Mouse (Mus musculus) limb, embryonic 12.5 days (tissue): Measurements from ENCODE around the gene Bcat1. TPM values are rescaled to one million over a fixed set of nuclear protein-coding genes. Genes with fewer than 3 reads are reported as not detected.

Experiments used
- ATAC-seq: fragments of 200-750 bp; cut with Nextera tagmentation; 2 replicates; pipeline ENCODE4 v1.8.0; 2017; ENCODE audit warnings: low read depth, moderate TSS enrichment; ENCODE audit not compliant: insufficient number of reproducible peaks, insufficient read depth, low FRiP score, low TSS enrichment
- H3K27ac ChIP-seq: fragments of 300-500 bp; sonication (generic); 2 replicates; pipeline ENCODE4 v1.5.1; 2016; ENCODE audit warnings: mild to moderate bottlenecking, moderate library complexity
- H3K27me3 ChIP-seq: fragments of 300-500 bp; sonication (generic); 2 replicates; pipeline ENCODE4 v1.6.1; 2016; ENCODE audit warnings: mild to moderate bottlenecking, moderate library complexity
- H3K36me3 ChIP-seq: fragments of 300-500 bp; sonication (generic); 2 replicates; pipeline ENCODE4 v1.6.1; 2016; ENCODE audit warnings: mild to moderate bottlenecking, moderate library complexity
- H3K4me1 ChIP-seq: fragments of 300-500 bp; sonication (generic); replicated peaks from 2 replicates; pipeline ENCODE4 v1.6.1; 2016
- H3K4me2 ChIP-seq: fragments of 300-500 bp; sonication (generic); 2 replicates; pipeline ENCODE4 v1.6.1; 2016; ENCODE audit warnings: mild to moderate bottlenecking, moderate library complexity
- H3K4me3 ChIP-seq: fragments of 300-500 bp; sonication (generic); replicated peaks from 2 replicates; pipeline ENCODE4 v1.5.1; 2016; ENCODE audit warnings: mild to moderate bottlenecking
- H3K9ac ChIP-seq: fragments of 300-500 bp; sonication (generic); replicated peaks from 2 replicates; pipeline ENCODE4 v1.6.1; 2016; ENCODE audit warnings: mild to moderate bottlenecking, moderate library complexity
- H3K9me3 ChIP-seq: fragments of 300-500 bp; sonication (generic); 2 replicates; pipeline ENCODE4 v1.6.1; 2016; ENCODE audit warnings: mild to moderate bottlenecking, moderate library complexity
- WGBS: fragments of 180-500 bp; shearing (Covaris S2); methylation state at CpG from one replicate; pipeline ENCODE4 v1.1.7; 2016; 5-methylcytosine and 5-hydroxymethylcytosine counted together
- polyA plus RNA-seq: library from polyadenylated mRNA; unstranded; fragments of >200 nt; fragmentation: Nextera tagmentation; extraction: Ambion mirVana; gene quantifications from 2 replicates; pipeline ENCODE4 v1.2.1, GENCODE M21; 2016

Gene Bcat1
- polyA plus RNA-seq = 36.9 and 41.7 TPM in 2 replicates

DNA sequence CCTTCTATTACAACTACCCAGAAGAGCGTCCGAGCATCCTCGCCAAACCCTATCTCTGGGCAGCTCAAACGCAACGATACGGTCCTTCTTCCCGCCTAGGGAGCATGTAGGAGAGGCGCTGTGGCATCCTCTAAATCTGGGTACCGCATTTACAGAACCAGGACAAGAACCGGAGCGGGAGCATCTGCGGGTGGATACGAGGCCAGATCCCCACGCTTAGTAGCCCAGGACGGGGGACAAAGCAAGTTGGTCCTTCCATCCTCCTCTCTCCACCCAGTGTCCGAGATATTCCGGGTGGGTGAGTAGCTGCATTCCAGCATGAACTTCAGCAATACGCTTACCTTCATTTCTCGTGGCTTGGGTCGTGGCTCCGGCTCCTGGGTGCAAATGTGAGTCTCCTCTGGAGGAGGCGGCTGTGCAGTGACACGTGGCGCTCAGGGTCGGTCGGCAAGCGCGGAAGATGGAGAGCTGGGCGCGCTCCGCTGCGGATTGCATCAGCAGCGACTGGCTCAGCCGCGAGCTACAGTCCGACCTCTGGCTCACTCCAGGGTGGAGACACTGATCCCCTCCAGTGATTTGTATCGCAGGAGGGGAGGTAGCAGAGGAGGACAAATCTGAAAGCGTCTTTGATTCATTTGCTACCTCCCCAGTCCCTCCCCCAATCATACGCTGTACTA is at the start of gene Bcat1:
TSS of gene Bcat1 (minus strand) at position 637 of the 677 bp plus-strand sequence.
- no peaks in the 10 kb centered on the region for H3K36me3 ChIP-seq
- peaks cover 17% of the 10 kb centered on the region; the same call in 1 of the 2 replicates for H3K27me3 ChIP-seq
- WGBS = under 1% methylated on average over 39 of the region's 39 CpGs
- H3K9ac ChIP-seq = peak within 1 kb of the TSS; percentile 64
- H3K4me3 ChIP-seq = peak within 1 kb of the TSS; percentile 53
- no peak within 1 kb of the TSS for H3K27ac ChIP-seq
- peaks cover 3% of the 10 kb centered on the region; the same call in 1 of the 2 replicates for H3K4me1 ChIP-seq
- peak within 1 kb of the TSS; percentile 96 for H3K4me2 ChIP-seq
- no peaks in the 10 kb centered on the region for H3K9me3 ChIP-seq
- 0 out of 2 replicates have a peak, but pooled peaks have one; percentile 63 for ATAC-seq

DNA sequence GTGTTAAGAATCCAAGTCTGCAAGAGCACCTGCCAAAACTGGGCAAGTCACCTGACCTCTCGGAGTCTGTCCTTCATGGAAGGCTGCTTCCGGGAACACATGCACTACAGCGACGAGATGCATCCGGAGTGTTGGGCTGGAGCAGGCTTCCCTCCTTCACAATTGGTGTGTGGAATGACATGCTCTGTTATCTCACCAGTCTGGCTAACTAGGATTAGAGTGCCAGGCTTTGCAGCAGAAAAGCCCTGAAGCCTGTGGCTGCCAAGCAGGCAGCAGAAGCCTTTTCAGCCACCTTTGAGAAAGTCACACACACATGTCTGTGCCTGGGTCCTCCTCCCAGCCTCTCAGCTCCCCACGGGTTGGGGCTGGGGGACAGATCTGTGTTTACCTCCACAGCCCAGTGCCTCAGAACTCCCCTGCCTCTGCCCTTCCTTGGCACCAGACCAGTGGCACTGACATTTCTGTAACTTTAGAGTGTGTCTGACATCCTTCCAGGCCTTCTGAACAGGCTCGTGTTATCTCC is 49.7 kb upstream of the Bcat1 start:
- Histone ChIP-seq H3K36me3 (no peaks in the 10 kb centered on the region), H3K4me3 (no peak overlapping the region), H3K27me3 (no peaks in the 10 kb centered on the region), H3K9me3 (no peaks in the 10 kb centered on the region), H3K9ac (no peak overlapping the region), H3K4me1 (peaks cover 9% of the 10 kb centered on the region), H3K4me2 (no peak overlapping the region), H3K27ac (no peak overlapping the region)
- ATAC-seq = no peak
- WGBS = 67% methylated on average over 7 of the region's 7 CpGs

DNA sequence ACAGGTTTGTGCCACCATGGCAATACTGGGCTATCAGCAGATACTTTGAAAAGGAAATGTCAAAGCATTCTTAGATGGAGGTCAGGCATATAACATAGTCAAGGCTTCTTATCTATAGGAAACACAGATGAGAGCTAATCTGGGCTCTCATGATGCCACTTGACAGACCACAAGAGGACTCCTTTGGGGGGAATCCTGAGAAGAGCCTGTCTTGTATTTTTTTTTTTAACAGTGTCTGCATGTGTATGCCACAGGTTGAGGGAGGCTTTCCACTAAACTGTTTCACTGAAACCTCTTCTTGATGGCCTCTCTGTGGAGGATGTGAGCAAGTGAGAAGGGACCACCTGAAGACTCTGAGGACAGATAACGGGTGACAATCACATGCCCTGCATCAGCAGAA is 48.6 kb upstream of the Bcat1 start:
- H3K9ac ChIP-seq = no peak overlapping the region
- H3K27me3 ChIP-seq = no peaks in the 10 kb centered on the region; the same call in 1 of the 2 replicates
- H3K4me2 ChIP-seq = no peak overlapping the region
- H3K4me1 ChIP-seq = peaks cover 9% of the 10 kb centered on the region
- H3K9me3 ChIP-seq = no peaks in the 10 kb centered on the region
- no peak for ATAC-seq
- H3K4me3 ChIP-seq = no peak overlapping the region
- 74% methylated on average over 1 of the region's 1 CpGs for WGBS
- H3K36me3 ChIP-seq = no peaks in the 10 kb centered on the region
- no peak overlapping the region for H3K27ac ChIP-seq

DNA sequence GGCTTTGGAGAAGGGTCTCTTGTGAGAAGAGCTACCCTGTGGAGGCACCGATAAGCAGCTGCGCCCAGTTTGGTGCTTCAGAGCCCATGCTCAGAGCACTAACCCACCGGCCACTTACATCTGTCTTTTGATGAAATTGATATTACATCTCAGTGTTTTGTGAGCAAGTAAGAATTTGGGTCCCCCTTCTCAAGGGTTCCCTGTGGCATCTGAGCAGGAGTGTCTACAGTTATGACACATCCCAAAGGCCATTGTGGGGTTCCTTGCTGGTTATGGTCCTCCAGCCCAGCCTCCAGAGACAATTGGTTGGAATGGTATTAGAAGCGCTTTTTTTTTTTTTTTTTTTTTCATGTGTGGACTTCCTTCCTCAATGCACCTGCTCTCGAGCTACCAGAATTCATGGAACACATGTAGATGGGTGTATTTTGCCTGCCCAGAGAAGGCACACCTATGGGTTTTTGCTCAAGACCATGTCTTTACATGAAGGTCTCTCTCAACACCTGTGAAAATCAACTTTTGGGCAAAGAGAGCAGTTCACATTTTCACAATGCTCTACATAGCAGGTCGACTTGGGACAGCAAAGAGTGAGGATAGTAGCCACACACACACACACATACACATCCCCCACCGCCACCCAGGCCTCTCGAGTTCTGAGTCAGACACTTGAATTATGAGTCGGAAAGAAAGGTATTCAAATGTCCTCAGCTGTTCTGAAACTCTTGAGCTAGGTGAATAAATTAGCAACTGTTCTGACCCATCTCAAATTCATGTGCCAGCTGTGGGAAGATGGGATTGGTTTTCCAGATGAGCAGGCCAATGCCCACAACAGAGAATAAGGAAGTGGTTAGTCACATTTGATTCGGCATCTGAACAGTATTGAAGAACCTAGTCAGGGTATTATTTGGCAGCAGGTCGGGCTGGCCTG is 47.4 kb upstream of the Bcat1 start:
- Histone ChIP-seq H3K36me3 (no peaks in the 10 kb centered on the region), H3K4me1 (peaks cover 9% of the 10 kb centered on the region), H3K4me3 (no peak overlapping the region), H3K27ac (no peak overlapping the region), H3K9me3 (no peaks in the 10 kb centered on the region), H3K4me2 (no peak overlapping the region), H3K27me3 (no peaks in the 10 kb centered on the region; the same call in 1 of the 2 replicates), H3K9ac (no peak overlapping the region)
- WGBS = 79% methylated on average over 11 of the region's 11 CpGs
- no peak for ATAC-seq

DNA sequence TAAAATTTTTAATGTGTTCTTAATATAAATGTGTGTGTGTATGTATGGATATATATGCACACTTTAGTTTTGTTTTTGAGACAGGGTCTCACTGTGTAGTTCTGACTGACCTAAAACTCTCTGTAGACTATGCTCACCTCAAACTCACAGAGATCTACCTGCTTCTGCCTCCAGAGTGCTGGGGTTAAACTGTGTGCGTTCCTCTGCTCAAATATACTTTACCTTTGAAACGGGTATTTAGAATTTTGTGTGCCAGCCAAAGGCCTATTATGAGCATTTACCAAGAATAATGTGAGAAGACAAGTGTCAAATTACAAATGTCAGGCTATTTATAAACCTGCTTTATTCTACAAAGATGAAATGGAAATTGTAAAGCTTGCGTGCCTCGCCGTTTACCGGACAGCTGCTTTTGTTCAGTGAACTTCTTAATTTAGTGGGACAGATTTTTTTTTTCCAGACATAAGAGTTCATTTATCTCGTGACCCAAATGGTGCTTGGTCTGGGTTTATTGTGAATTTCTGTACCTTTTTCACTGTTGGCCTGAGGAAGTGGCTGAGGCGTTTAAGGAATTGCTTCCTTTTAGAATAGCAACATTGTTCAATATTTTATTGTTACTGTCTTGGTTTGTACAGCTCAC is 46.6 kb upstream of the Bcat1 start:
- Histone ChIP-seq H3K4me2 (no peak overlapping the region), H3K27me3 (no peaks in the 10 kb centered on the region; the same call in 1 of the 2 replicates), H3K9ac (no peak overlapping the region), H3K9me3 (no peaks in the 10 kb centered on the region), H3K27ac (no peak overlapping the region), H3K36me3 (no peaks in the 10 kb centered on the region), H3K4me3 (no peak overlapping the region), H3K4me1 (peaks cover 9% of the 10 kb centered on the region)
- ATAC-seq = no peak
- WGBS = 45% methylated on average over 8 of the region's 8 CpGs

DNA sequence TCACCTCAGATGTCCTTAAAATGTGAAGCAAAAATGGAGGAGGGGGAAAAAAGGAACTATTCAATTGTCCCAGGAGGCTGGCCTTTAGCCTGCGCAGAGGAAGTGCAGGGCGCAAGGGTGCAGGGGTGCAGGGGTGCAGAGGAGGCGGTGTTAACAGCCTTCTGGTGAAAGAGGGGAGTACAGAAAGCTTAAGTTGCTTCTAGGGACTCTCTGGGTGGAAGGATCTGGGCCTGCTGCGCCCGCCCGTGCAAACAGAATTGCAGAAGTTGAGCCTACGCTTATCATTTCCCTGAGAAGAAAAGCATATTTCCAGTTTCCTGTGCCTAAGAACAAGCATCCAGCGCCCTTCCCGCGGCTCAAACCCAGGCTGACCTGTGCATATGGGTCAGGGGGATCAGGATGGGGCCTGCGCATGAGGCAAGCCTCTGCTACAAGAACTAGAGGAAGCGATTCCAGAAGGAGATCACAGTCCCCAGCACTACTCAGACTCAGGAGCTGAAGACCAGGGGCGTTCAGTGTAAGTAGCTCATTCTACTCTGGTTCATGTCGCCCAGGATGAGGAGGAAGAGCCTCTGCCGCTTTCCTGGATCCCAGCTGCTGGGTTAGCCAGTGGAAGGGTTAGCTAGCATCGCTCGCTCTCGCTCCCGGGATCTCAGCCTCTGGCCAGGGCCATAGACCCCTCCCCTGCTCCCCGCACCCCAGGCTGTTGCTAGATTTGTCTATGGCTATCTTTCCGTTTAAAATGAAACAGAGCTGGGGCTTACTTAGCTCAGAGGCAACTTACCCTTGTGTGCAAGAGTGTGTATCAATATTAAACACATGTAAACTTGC is 45.8 kb upstream of the Bcat1 start:
- 52% methylated on average over 21 of the region's 21 CpGs for WGBS
- no peaks in the 10 kb centered on the region for H3K36me3 ChIP-seq
- H3K4me2 ChIP-seq = no peak overlapping the region
- H3K9ac ChIP-seq = no peak overlapping the region; the same call in 1 of the 2 replicates
- no peaks in the 10 kb centered on the region; the same call in 1 of the 2 replicates for H3K27me3 ChIP-seq
- no peak for ATAC-seq
- H3K27ac ChIP-seq = no peak overlapping the region
- H3K9me3 ChIP-seq = no peaks in the 10 kb centered on the region
- H3K4me1 ChIP-seq = peaks cover 11% of the 10 kb centered on the region
- H3K4me3 ChIP-seq = no peak overlapping the region

DNA sequence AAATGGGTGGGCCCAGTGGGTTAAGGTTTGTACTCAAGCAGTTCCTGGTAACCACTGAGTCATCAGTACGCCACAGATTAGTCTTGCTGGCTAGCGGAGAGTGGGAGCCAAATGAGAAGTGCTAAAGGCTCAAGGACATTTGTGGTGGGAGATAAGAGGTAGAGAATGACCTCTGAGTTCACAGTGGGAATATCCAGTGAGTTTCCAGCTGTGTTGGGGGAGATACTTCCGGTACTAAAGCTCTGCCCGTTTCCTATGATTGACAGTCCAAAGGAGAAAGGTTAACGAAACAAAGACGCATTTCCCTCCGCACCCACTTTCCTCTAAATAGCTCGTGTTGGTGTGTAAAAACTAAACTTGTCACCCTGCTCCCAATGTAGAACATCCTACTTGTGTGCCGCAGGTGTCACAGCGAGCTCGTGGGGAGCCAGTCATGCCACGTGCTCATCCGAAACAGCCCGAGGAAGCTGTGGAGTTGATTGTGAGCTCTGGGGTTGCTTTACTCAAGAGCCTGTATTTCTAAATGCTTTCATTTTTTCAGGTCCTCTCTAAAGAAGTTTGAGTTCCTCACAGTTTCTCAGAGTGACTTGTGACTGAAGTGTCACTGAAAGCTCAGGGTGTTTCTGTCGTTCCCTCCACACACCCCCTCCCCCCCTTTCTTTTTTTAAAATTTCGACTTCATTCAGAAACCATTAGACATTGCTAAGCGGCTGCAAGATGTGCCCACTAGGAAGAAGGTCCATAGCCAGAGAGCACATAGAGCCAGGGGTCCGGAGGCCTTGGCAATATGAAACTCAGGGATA is 45.0 kb upstream of the Bcat1 start:
- no peaks in the 10 kb centered on the region for H3K9me3 ChIP-seq
- H3K4me3 ChIP-seq = no peak overlapping the region
- H3K27me3 ChIP-seq = no peaks in the 10 kb centered on the region; the same call in 1 of the 2 replicates
- no peaks in the 10 kb centered on the region for H3K36me3 ChIP-seq
- WGBS = 42% methylated on average over 18 of the region's 18 CpGs
- H3K9ac ChIP-seq = no peak overlapping the region
- no peak overlapping the region for H3K4me2 ChIP-seq
- no peak overlapping the region for H3K27ac ChIP-seq
- ATAC-seq = no peak
- H3K4me1 ChIP-seq = peaks cover 19% of the 10 kb centered on the region

DNA sequence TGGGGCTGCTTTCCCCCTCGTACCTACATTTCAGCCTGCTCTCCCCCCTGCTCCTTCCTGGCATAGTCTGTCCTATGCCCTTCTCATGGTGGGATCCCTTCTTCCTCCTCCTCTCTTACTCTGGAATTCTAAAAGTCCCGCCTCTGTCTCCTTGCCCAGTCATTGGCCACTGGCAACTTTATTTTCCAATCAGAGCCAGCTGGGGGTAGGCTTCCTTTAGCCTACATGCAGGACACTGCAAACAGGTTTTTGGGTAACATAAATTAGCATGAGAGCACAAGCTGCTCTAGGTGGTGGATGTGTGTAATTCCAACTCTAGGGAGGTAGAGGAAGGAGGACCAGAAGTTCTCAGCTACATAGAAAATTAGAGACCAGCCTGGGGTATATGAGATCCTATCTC is 44.1 kb upstream of the Bcat1 start:
- H3K9ac ChIP-seq = no peak overlapping the region
- WGBS = 65% methylated on average over 2 of the region's 2 CpGs

DNA sequence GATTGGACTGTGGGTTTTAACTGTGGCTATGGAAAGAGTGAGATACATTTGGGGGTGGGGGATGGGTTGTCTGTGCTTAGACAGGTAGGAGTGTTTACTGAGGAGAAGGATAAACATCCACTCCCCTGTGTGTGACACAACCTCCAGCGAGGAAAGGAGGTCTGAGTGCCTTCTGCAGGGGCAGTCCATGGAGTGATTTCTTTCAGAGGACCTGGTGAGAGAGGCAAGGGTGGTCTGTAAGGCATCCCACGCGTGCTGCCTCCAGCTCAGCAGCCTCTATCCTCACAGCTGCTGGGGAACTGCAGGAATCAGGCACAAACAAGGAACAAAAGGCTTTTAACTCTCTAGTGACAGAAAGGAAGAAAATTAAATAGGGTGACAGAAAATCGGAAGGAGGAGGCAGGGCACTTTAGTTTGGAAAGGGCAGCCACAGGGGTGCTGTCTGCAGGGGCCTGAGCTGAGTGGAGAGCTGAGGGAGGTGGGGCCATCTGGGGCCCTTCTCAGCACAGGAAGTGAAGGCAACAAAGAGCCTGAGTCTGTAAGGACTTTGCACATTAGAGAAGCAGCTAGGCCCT is 40.2 kb upstream of the Bcat1 start:
- Histone ChIP-seq H3K4me2 (peak overlapping the region; percentile 19; the same call in 1 of the 2 replicates), H3K9me3 (no peaks in the 10 kb centered on the region), H3K27ac (peak overlapping the region; percentile 71), H3K9ac (peak overlapping the region; percentile 35; the same call in 1 of the 2 replicates), H3K4me3 (no peak overlapping the region), H3K27me3 (no peaks in the 10 kb centered on the region; the same call in 1 of the 2 replicates), H3K4me1 (peaks cover 11% of the 10 kb centered on the region), H3K36me3 (no peaks in the 10 kb centered on the region)
- 8% methylated on average over 4 of the region's 4 CpGs for WGBS
- ATAC-seq = no peak; the same call in 1 of the 2 replicates

More for the DNA sequence above, 44.1 kb upstream of the Bcat1 start:
- Histone ChIP-seq H3K36me3 (no peaks in the 10 kb centered on the region), H3K27ac (no peak overlapping the region), H3K27me3 (no peaks in the 10 kb centered on the region; the same call in 1 of the 2 replicates), H3K9me3 (no peaks in the 10 kb centered on the region), H3K4me3 (no peak overlapping the region), H3K4me1 (peaks cover 20% of the 10 kb centered on the region), H3K4me2 (no peak overlapping the region)
- no peak for ATAC-seq
